Mouse (Mus musculus) midbrain, embryonic 11.5 days (tissue): ENCODE results near the gene Jaml. TPM values are rescaled to one million over a fixed set of nuclear protein-coding genes. Genes with fewer than 3 reads are reported as not detected.

ENCODE experiments used
- ATAC-seq: fragments of 200-750 bp; cut with Nextera tagmentation; 2 replicates; pipeline ENCODE4 v1.8.0; 2017; ENCODE audit warnings: moderate TSS enrichment, moderate library complexity; ENCODE audit not compliant: low FRiP score
- DNase-seq: peaks from one replicate; pipeline ENCODE4 v3.0.0; 2015; ENCODE audit warnings: low spot score; ENCODE audit errors: missing footprints
- H3K27ac ChIP-seq: fragments of 300-500 bp; sonication (generic); 2 replicates; pipeline ENCODE4 v1.5.1; 2014; ENCODE audit warnings: low read depth, low read length
- H3K27me3 ChIP-seq: fragments of 300-500 bp; sonication (generic); 2 replicates; pipeline ENCODE4 v1.6.1; 2014; ENCODE audit warnings: mild to moderate bottlenecking, low read length, moderate library complexity, mixed read lengths; ENCODE audit not compliant: control insufficient read depth, insufficient read depth
- H3K36me3 ChIP-seq: fragments of 300-500 bp; sonication (generic); 2 replicates; pipeline ENCODE4 v1.6.1; 2014; ENCODE audit warnings: mild to moderate bottlenecking, low read length, moderate library complexity, mixed read lengths; ENCODE audit not compliant: control insufficient read depth, insufficient read depth
- H3K4me1 ChIP-seq: fragments of 300-500 bp; sonication (generic); 2 replicates; pipeline ENCODE4 v1.6.1; 2014; ENCODE audit warnings: low read length; ENCODE audit not compliant: control insufficient read depth, insufficient read depth
- H3K4me2 ChIP-seq: fragments of 300-500 bp; sonication (generic); 2 replicates; pipeline ENCODE4 v1.6.1; 2014; ENCODE audit warnings: mild to moderate bottlenecking, moderate library complexity
- H3K4me3 ChIP-seq: fragments of 300-500 bp; sonication (generic); 2 replicates; pipeline ENCODE4 v1.5.1; 2014; ENCODE audit warnings: low read depth, low read length
- H3K9ac ChIP-seq: fragments of 300-500 bp; sonication (generic); 2 replicates; pipeline ENCODE4 v1.6.1; 2014; ENCODE audit warnings: low read length
- H3K9me3 ChIP-seq: fragments of 300-500 bp; sonication (generic); 2 replicates; pipeline ENCODE4 v1.6.1; 2016; ENCODE audit warnings: low read length; ENCODE audit not compliant: control insufficient read depth
- WGBS: fragments of 180-500 bp; shearing (Covaris S2); extraction: QIAGEN DNeasy Blood & Tissue Kit; methylation state at CpG from one replicate; pipeline ENCODE4 v1.1.7; 2014; 5-methylcytosine and 5-hydroxymethylcytosine counted together
- polyA plus RNA-seq: library from polyadenylated mRNA; unstranded; fragments of >200 nt; fragmentation: Nextera tagmentation; extraction: Ambion mirVana; gene quantifications from 2 replicates; pipeline ENCODE4 v1.2.1, GENCODE M21; 2014

Gene Jaml
- polyA plus RNA-seq, 1 experiment from 2014 or later, result 0.31 TPM

GRCm38 (mm10) chr9:45122209-45122761 is 43.3 kb downstream of the Jaml start:
- no peak overlapping the region for H3K9ac ChIP-seq
- H3K4me3 ChIP-seq, result no peak overlapping the region
- ATAC-seq, result peak; percentile 49; the same call in 1 of the 2 replicates

GRCm38 (mm10) chr9:45125211-45125610 is 46.2 kb downstream of the Jaml start:
- Histone ChIP-seq H3K9me3 (no peaks in the 10 kb centered on the region), H3K4me2 (no peak overlapping the region), H3K4me1 (0 out of 2 replicates have a peak, but pooled peaks cover 2% of the 10 kb centered on the region), H3K4me3 (no peak overlapping the region), H3K9ac (no peak overlapping the region), H3K27ac (no peak overlapping the region), H3K27me3 (no peaks in the 10 kb centered on the region), H3K36me3 (no peaks in the 10 kb centered on the region)
- DNase-seq (no peak), ATAC-seq (no peak)
- 92% methylated on average over 14 of the region's 14 CpGs for WGBS

More at GRCm38 (mm10) chr9:45122209-45122761, 43.3 kb downstream of the Jaml start:
- Histone ChIP-seq H3K4me1 (0 out of 2 replicates have a peak, but pooled peaks cover 2% of the 10 kb centered on the region), H3K27me3 (no peaks in the 10 kb centered on the region), H3K4me2 (peak overlapping the region; percentile 17; the same call in 1 of the 2 replicates), H3K36me3 (no peaks in the 10 kb centered on the region), H3K27ac (no peak overlapping the region), H3K9me3 (no peaks in the 10 kb centered on the region)
- no peak for DNase-seq
- WGBS, result 32% methylated on average over 9 of the region's 9 CpGs

- 0 out of 2 replicates have a peak, but pooled peaks cover 2% of the 10 kb centered on the region for H3K4me1 ChIP-seq
- no peak overlapping the region for H3K27ac ChIP-seq
- H3K4me2 ChIP-seq, result no peak overlapping the region
- ATAC-seq (no peak), DNase-seq (no peak)
- no peak overlapping the region for H3K9ac ChIP-seq
- H3K27me3 ChIP-seq, result no peaks in the 10 kb centered on the region
- WGBS, result 56% methylated on average over 7 of the region's 7 CpGs
- H3K9me3 ChIP-seq, result no peaks in the 10 kb centered on the region
- no peaks in the 10 kb centered on the region for H3K36me3 ChIP-seq
- H3K4me3 ChIP-seq, result no peak overlapping the region
These were observed 48.0 kb downstream of the Jaml start for GRCm38 (mm10) chr9:45126941-45127340.

- no peaks in the 10 kb centered on the region for H3K36me3 ChIP-seq
- H3K4me3 ChIP-seq, result no peak overlapping the region
- H3K4me2 ChIP-seq, result no peak overlapping the region
- H3K27ac ChIP-seq, result no peak overlapping the region
- no peak for ATAC-seq
- H3K9me3 ChIP-seq, result no peaks in the 10 kb centered on the region
- DNase-seq, result no peak
- no peak overlapping the region for H3K9ac ChIP-seq
- 75% methylated on average over 3 of the region's 3 CpGs for WGBS
- peaks cover 1% of the 10 kb centered on the region for H3K27me3 ChIP-seq
- no peaks in the 10 kb centered on the region for H3K4me1 ChIP-seq
These were observed 51.1 kb downstream of the Jaml start for GRCm38 (mm10) chr9:45130119-45130518.

- H3K27me3 ChIP-seq, result peaks cover 32% of the 10 kb centered on the region
- ATAC-seq (no peak), DNase-seq (no peak)
- H3K4me3 ChIP-seq, result no peak overlapping the region
- H3K36me3 ChIP-seq, result no peaks in the 10 kb centered on the region
- H3K9ac ChIP-seq, result no peak overlapping the region
- H3K4me2 ChIP-seq, result no peak overlapping the region
- H3K4me1 ChIP-seq, result peaks cover 14% of the 10 kb centered on the region
- H3K9me3 ChIP-seq, result no peaks in the 10 kb centered on the region
- no peak overlapping the region for H3K27ac ChIP-seq
- WGBS, result 24% methylated on average over 5 of the region's 5 CpGs
These were observed 54.7 kb downstream of the Jaml start for GRCm38 (mm10) chr9:45133484-45134310.

- H3K4me2 ChIP-seq, result no peak overlapping the region
- H3K27ac ChIP-seq, result no peak overlapping the region
- no peak overlapping the region for H3K9ac ChIP-seq
- ATAC-seq (no peak), DNase-seq (no peak)
- H3K27me3 ChIP-seq, result peaks cover 51% of the 10 kb centered on the region
- H3K4me1 ChIP-seq, result peaks cover 17% of the 10 kb centered on the region
- no peaks in the 10 kb centered on the region for H3K36me3 ChIP-seq
- WGBS, result 9% methylated on average over 7 of the region's 7 CpGs
- H3K4me3 ChIP-seq, result no peak overlapping the region
- no peaks in the 10 kb centered on the region for H3K9me3 ChIP-seq
These were observed 57.6 kb downstream of the Jaml start for GRCm38 (mm10) chr9:45136442-45137169.

- Histone ChIP-seq H3K4me3 (peak within 1 kb of the TSS; percentile 47), H3K27ac (no peak within 1 kb of the TSS), H3K4me2 (peak within 1 kb of the TSS; percentile 91), H3K27me3 (peaks cover 57% of the 10 kb centered on the region), H3K4me1 (peaks cover 17% of the 10 kb centered on the region), H3K9me3 (no peaks in the 10 kb centered on the region), H3K36me3 (no peaks in the 10 kb centered on the region), H3K9ac (peak within 1 kb of the TSS; percentile 40)
- DNase-seq (peak; percentile 94), ATAC-seq (peak; percentile 62)
- under 1% methylated on average over 66 of the region's 76 CpGs for WGBS
These were observed 59.4 kb downstream of the Jaml start, which contains the start of gene Scn4b for GRCm38 (mm10) chr9:45138191-45139032. Scn4b (plus strand) TSS chr9:45138395.

GRCm38 (mm10) chr9:45139082-45139481 is 60.1 kb downstream of the Jaml start:
- peaks cover 60% of the 10 kb centered on the region for H3K27me3 ChIP-seq
- no peak for ATAC-seq
- peak overlapping the region; percentile 40 for H3K9ac ChIP-seq
- no peaks in the 10 kb centered on the region for H3K9me3 ChIP-seq
- WGBS, result 5% methylated on average over 7 of the region's 7 CpGs
- H3K4me2 ChIP-seq, result peak overlapping the region; percentile 91
- no peak overlapping the region for H3K27ac ChIP-seq
- peak; percentile 90 for DNase-seq
- peaks cover 17% of the 10 kb centered on the region for H3K4me1 ChIP-seq
- H3K36me3 ChIP-seq, result no peaks in the 10 kb centered on the region
- peak overlapping the region; percentile 47 for H3K4me3 ChIP-seq
